Mouse (Mus musculus) frontal cortex, adult (tissue): ENCODE measurements at regions not wholly inside any gene's neighbourhood (a gene's known extent, or its start where the extent isn't known, plus 50 kb on each side); places are given as distances from the start of the nearest gene placed in this dataset.

Experiments used
- ATAC-seq: cut with Nextera tagmentation; 2 replicates; pipeline ENCODE4 v1.9.2; 2017; ENCODE audit warnings: mild to moderate bottlenecking, moderate library complexity, mixed read lengths; ENCODE audit not compliant: low TSS enrichment

DNA sequence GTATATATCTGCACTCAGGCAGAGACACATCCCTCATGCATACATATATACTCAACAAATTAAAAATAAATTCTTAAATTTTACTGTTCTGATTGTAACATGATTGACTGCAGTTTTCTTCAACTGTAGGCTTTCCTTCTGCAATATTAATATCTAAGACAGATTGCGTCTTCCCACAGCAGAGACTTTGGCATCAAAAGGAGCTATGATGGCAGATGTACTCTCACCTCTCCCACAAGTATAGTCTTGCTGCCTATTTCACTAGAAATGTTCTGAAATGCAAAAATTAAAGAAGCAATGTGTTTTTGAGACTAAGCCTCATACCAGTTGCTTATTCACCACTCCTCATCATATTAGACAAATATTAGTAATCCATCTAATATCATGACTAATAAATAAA is 356.5 kb downstream of the Dnah5 start:
- peak; percentile 98 for ATAC-seq

- no peak for ATAC-seq
These were observed 391.7 kb downstream of the Dnah5 start for GRCm38 (mm10) chr15:28595294-28595693.

DNA sequence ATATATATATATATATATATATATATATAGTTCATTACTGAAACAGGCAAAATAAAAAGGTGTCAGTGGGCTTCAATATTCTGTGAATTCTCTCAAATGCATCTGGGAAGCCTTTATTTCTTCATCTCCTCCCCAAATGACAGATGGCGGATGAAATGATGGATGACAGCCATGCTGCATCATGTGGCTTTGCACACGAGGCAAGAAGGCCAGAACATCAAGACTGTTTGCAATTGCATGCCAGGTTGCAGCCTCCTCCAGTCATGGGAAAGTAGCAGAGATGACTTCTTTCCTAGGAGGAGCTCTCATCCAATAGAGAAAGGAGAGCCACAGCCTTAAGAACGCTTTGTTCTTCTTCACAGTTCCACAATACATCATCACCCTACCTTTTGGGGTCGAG is 392.2 kb downstream of the Dnah5 start:
- ATAC-seq = no peak

DNA sequence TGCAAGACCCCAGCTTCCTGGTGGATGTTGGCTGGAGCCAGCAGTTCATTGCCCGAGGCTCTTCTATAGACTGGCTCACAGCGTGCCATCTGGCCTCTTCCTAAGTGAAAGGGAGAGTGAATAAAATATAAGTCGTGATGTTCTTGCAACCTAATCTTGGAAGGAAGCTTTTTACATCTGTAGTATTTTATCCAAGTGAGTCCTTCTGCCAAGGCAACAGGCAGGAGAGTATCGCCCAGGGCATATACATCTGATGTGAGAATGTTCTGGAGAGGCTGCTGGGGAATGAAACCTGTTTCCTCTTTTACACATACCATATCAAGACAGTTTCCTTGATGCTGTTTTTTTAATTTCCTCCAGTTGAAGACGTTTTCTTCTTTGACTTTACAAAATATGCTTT is 396.6 kb downstream of the Dnah5 start:
- peak; percentile 69 for ATAC-seq

DNA sequence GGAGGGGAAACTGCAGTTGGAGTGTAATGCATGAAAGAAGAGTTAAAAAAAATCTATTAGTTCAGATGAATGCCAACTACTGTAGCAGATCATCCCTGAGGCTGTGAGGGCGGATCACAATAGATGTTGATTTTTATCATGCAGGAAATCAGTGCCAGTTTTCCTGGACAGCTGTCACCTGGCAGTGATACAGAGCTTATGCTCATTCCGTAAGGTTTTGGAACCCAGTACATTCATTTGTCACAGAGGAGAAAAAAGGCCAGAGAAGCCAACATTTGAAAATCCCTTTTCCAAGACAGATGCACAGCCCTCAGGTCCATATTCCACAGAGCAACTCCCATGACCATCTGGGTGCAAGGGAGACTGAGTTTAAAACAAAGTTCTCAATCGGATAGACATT is 412.1 kb downstream of the Dnah5 start:
- ATAC-seq = no peak

GRCm38 (mm10) chr15:28640349-28640748 is 436.8 kb downstream of the Dnah5 start:
- ATAC-seq = no peak

- no peak for ATAC-seq
These were observed 441.6 kb downstream of the Dnah5 start for GRCm38 (mm10) chr15:28645122-28645521.

GRCm38 (mm10) chr15:28653996-28654395 is 450.4 kb downstream of the Dnah5 start:
- ATAC-seq = peak; percentile 67; the same call in 1 of the 2 replicates

DNA sequence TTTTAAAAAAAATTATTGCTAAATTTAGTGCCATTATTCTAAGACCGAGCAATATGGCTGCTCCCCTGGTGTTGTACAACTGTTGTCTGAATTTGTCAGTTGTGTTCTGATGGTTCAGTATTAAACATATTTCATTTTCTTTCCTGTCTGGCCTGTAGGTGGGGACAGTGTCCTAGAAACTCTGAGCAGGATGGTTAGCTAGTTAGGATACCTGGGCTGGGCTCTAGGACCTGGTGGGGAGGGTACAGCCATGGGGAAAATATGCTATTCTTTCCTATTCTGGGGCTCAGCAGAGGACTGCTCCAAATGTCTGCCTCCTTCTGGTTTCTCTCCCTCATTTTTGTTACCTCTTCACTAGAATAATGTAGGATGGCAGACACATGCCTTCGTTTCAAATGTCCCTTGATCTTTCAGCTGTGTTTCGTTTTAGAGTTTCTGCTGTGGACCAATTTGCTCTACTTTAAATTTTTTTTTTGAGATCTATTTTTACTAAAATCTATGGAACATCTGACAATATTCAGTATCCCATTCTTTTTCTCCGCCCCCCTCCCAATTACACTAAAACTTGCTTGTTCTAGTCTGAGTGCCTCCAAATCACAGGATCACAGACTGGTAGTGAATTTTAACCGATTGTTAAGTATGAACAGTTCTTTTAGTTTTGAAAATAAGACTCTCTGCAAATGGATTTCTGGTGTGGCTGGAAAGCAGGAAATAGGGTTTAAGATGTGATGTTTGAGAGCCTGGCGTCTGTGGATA is 460.5 kb downstream of the Dnah5 start:
- peak; percentile 96 for ATAC-seq
